Mouse (Mus musculus) frontal cortex, adult (tissue): ENCODE results near the gene A230050P20Rik.

Source experiments
- ATAC-seq: cut with Nextera tagmentation; 2 replicates; pipeline ENCODE4 v1.9.2; 2017; ENCODE audit warnings: mild to moderate bottlenecking, moderate library complexity, mixed read lengths; ENCODE audit not compliant: low TSS enrichment

A230050P20Rik gene

DNA sequence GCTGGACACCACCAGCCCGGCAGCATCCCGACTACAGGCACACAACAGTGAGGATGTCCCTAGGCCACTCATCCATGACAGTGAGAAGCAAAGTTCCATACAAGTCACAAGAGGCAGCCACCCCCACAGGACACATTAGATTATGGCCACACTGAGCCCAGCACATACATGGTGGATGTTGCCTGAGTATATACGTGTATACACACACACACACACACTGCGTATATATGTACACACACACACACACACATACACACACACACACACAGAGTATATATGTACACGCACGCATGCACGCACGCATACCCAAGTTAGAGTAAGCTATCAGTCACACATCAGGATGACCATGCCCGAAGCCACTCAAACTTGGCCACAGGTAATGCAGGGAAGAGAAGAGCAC is 26.9 kb downstream of the A230050P20Rik start:
- no peak for ATAC-seq

GRCm38 (mm10) chr9:20897736-20898510 is 29.5 kb downstream of the A230050P20Rik start:
- ATAC-seq: peak; percentile 32

GRCm38 (mm10) chr9:20898511-20899073 is 30.1 kb downstream of the A230050P20Rik start, which contains the start of gene Eif3g:
Eif3g (minus strand) TSS chr9:20898623.
- ATAC-seq: peak; percentile 76

DNA sequence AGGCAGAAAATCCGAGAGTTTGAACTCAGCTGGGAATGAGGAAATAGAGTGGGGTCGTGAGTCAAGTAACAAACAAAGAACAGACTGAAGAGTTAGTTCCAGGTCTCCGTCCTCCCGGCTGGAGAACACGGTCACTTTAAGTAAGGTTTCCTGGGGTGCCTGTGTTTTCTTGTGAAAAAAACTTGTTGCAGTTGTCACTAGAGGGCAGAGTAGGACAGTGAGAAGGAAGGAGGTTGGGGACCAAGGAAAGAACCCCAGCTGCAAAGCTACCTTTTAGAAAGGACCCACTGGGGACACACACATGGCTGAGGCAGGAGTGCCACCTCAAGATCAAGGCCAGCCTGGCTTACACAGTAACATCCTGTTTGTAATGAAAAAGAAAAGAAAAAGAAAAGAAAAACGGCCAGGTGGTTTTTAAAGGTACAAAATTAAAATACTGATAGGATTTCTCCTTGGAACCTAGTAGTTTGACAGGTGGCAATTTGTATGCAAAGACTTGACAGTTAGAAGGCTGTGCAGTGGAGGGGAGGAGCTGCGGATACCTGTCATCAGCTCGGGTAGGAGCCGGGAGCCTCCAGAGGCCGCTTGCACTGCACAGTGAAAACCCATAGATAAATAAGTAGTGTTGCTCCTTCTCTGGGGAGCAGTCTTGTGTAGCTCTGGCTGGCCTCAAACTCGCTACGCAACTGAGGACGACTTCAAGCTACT is 33.2 kb downstream of the A230050P20Rik start:
- ATAC-seq: peak; percentile 45

DNA sequence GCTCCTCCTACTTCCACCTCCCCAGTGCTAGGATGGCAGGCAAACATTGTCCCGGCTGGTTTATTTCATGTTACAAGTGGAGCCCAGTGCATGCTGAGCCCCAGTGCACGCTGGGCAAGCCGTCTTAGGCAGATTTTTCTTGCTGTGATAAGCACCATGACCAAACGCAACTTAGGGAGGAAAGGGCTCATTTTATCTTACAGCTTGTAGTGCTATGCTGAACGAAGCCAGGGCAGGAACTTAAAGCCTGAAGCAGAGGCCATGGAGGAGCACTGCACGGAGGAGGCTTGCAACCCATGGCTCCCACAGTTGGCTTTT is 33.7 kb downstream of the A230050P20Rik start:
- no peak for ATAC-seq

GRCm38 (mm10) chr9:20909948-20910347 is 41.5 kb downstream of the A230050P20Rik start:
- ATAC-seq: peak; percentile 74

DNA sequence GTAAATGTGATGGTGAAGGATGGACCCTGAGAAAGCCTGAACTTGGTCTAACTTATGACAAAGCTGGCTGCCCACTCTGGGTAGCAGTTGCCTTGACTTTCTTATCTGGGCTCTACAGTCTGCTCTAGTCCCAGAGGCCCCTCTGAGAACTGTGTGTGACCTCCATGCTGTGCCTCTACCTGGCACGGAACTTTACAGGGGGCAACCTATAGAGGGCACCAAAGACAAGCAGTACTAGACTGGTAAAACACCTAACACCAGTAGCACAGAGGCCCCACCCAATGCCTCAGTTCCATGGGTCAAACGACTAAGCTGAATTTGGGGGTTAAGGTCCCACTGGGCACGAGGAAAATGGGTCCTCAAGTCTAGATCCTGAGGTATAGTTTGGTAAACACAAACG is 47.7 kb downstream of the A230050P20Rik start:
- no peak; the same call in 1 of the 2 replicates for ATAC-seq

DNA sequence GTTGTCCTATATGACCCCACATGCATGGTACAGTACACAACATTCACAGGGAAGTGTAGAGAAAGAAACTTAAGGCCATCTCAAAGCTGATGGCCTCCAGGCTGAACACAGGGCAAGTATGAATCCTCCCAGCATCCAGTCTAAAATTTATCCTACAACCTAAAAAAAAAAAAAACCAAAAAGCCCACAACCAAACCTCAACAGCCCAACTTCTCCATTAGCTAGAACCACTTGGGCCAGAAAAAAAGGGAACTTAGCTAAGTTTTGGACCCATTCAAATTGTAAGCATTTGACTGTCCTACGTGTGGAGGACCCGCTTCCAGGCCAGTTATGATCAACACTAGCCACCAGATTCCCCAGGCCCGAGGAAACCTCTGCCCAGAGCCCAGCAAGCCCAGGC is 54.8 kb downstream of the A230050P20Rik start:
- ATAC-seq: no peak
